Mouse (Mus musculus) hindbrain, embryonic 14.5 days (tissue): ENCODE data around the gene Fam110a. TPM values are rescaled to one million over a fixed set of nuclear protein-coding genes. Genes with fewer than 3 reads are reported as not detected.
A peak's percentile ranks its signal among the peaks of the same experiment; 100 is the strongest.

Experiments used
- ATAC-seq: fragments of 200-750 bp; cut with Nextera tagmentation; 2 replicates; pipeline ENCODE4 v1.8.0; 2017; ENCODE audit warnings: moderate number of reproducible peaks, mild to moderate bottlenecking, moderate TSS enrichment, moderate library complexity; ENCODE audit not compliant: low FRiP score
- DNase-seq: peaks from one replicate; pipeline ENCODE4 v3.0.0-alpha.2; 2015; ENCODE audit warnings: low spot score
- H3K27ac ChIP-seq: fragments of 300-500 bp; sonication (generic); 2 replicates; pipeline ENCODE4 v1.5.1; 2014; ENCODE audit warnings: mild to moderate bottlenecking, moderate library complexity
- H3K27me3 ChIP-seq: fragments of 300-500 bp; sonication (generic); 2 replicates; pipeline ENCODE4 v1.6.1; 2014; ENCODE audit warnings: mild to moderate bottlenecking, low read length, mixed read lengths; ENCODE audit not compliant: control insufficient read depth, insufficient read depth
- H3K36me3 ChIP-seq: fragments of 300-500 bp; sonication (generic); replicated peaks from 2 replicates; pipeline ENCODE4 v1.6.1; 2014; ENCODE audit not compliant: control insufficient read depth, insufficient read depth
- H3K4me1 ChIP-seq: fragments of 300-500 bp; sonication (generic); replicated peaks from 2 replicates; pipeline ENCODE4 v1.6.1; 2014; ENCODE audit warnings: antibody characterized with exemption, low read length, mixed read lengths; ENCODE audit not compliant: control insufficient read depth, insufficient read depth
- H3K4me2 ChIP-seq: fragments of 300-500 bp; sonication (generic); replicated peaks from 2 replicates; pipeline ENCODE4 v1.6.1; 2014; ENCODE audit warnings: mild to moderate bottlenecking, moderate library complexity
- H3K4me3 ChIP-seq: fragments of 300-500 bp; sonication (generic); replicated peaks from 2 replicates; pipeline ENCODE4 v1.5.1; 2014; ENCODE audit warnings: mild to moderate bottlenecking, low read length
- H3K9ac ChIP-seq: fragments of 300-500 bp; sonication (generic); 2 replicates; pipeline ENCODE4 v1.6.1; 2014
- H3K9me3 ChIP-seq: fragments of 300-500 bp; sonication (generic); 2 replicates; pipeline ENCODE4 v1.6.1; 2016; ENCODE audit warnings: low read length; ENCODE audit not compliant: control insufficient read depth
- WGBS: fragments of 180-500 bp; shearing (Covaris S2); extraction: QIAGEN DNeasy Blood & Tissue Kit; methylation state at CpG from one replicate; pipeline ENCODE4 v1.1.7; 2014; 5-methylcytosine and 5-hydroxymethylcytosine counted together
- polyA plus RNA-seq: library from polyadenylated mRNA; unstranded; fragments of >200 nt; fragmentation: Nextera tagmentation; extraction: Ambion mirVana; gene quantifications from 2 replicates; pipeline ENCODE4 v1.2.1, GENCODE M21; 2014

The Fam110a gene
- polyA plus RNA-seq, 1 experiment from 2014 or later, result 42.7 TPM

DNA sequence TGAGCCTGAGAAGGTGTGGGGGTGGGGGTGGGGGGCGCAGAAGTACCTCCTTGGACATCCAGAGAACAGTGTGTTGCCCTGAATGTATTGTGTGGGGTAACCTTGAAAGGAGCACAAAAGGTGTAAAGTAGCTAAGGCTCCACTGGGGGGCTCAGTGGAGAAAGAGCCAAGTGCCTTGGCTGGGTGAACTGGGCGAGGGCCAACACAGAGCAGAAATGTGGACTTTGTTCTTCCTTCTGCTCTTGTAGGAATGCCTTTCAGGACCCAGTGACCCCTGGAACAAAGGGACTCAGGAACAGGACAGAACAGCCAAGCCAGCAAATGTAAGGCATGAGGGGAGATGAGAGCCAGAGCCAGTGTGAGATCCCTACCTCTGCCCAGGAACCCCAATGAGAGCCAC lies 31.7 kb upstream of the Fam110a start:
- Histone ChIP-seq H3K4me3 (no peak overlapping the region), H3K27ac (no peak overlapping the region), H3K4me1 (0 out of 2 replicates have a peak, but pooled peaks cover 2% of the 10 kb centered on the region), H3K9me3 (no peaks in the 10 kb centered on the region), H3K9ac (no peak overlapping the region), H3K4me2 (no peak overlapping the region), H3K27me3 (no peaks in the 10 kb centered on the region), H3K36me3 (no peaks in the 10 kb centered on the region)
- 45% methylated on average over 2 of the region's 2 CpGs for WGBS
- ATAC-seq (peak; percentile 36; the same call in 1 of the 2 replicates), DNase-seq (peak; percentile 34)

DNA sequence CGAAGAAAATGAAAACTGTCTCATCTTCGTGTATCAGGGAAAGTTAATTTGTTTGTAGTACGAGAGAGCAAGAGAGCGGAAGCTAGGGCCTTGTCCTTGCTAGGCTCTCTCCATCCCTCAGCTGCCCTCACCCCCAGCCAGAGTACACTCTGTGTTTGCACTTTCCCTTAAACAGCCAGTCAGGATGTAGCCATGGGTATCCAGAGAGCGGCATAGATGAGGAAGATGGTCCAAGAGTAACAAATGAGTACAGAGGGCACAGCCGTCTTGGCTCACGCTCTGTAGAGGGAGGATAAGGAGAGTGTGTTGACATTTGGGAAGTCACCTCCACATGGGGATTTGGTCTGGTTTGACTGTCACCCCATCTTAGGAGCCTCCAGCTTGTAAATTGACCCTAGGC lies 30.6 kb upstream of the Fam110a start:
- Histone ChIP-seq H3K4me1 (0 out of 2 replicates have a peak, but pooled peaks cover 2% of the 10 kb centered on the region), H3K4me2 (no peak overlapping the region), H3K27me3 (no peaks in the 10 kb centered on the region), H3K4me3 (no peak overlapping the region), H3K27ac (no peak overlapping the region), H3K36me3 (no peaks in the 10 kb centered on the region), H3K9ac (no peak overlapping the region), H3K9me3 (no peaks in the 10 kb centered on the region)
- DNase-seq (no peak), ATAC-seq (no peak)
- 91% methylated on average over 7 of the region's 7 CpGs for WGBS

DNA sequence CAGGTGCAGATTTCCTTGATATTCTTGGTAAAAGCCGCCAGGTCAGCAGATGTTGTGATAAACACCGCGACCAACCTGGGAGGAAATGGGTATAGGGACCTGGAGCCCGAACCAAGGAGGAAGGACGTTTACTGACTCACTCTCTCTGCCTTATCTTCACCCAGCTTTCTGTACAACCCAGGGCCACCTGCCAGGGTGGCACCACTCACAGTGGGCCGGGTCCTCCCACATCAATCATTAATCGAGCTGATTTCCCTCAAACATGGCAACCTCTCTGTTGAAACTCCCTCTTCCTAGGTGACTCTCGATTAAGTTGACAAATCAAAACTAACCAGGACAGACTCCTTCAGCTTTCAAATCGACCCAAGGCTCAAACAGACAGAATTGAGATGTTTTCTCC lies 30.2 kb upstream of the Fam110a start:
- no peak overlapping the region for H3K4me2 ChIP-seq
- 83% methylated on average over 9 of the region's 9 CpGs for WGBS
- 0 out of 2 replicates have a peak, but pooled peaks cover 2% of the 10 kb centered on the region for H3K4me1 ChIP-seq
- no peak overlapping the region for H3K4me3 ChIP-seq
- no peak overlapping the region for H3K27ac ChIP-seq
- ATAC-seq (no peak), DNase-seq (no peak)
- H3K9me3 ChIP-seq, result no peaks in the 10 kb centered on the region
- no peaks in the 10 kb centered on the region for H3K27me3 ChIP-seq
- no peak overlapping the region for H3K9ac ChIP-seq
- no peaks in the 10 kb centered on the region for H3K36me3 ChIP-seq

DNA sequence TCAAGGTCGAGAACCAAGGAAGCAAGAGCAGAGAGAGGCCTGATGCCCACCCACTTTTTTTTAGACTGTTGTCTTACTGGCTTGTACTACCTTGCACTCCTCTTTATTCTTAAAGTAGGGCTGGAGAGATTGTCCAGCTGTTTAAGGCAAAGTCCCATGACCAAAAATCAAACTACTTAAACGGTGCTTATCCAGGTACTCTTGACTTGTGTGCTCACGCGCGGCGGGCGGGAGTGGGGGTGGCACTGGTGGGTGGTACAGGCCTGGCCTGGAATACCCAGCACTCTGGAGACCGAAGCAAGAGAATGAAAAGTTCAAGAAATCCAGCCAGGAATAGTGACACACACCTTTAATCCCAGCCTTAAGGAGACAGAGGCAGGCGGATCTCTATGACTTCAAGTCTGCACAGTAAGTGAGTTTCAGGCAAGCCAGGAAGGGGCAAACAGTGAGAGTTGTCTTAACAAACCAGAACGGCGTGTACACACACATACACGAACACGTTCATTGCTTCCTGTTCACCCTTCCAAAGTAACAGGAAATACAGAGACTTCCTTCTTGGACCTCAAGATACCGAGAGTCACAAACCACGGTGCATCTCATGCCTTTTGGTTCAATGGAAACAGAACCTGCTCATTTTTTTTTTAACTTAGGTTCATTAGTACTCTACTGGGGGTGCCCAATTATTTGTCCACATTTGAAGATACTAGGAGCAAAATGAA lies 29.2 kb upstream of the Fam110a start:
- Histone ChIP-seq H3K9ac (no peak overlapping the region), H3K4me2 (no peak overlapping the region), H3K27me3 (no peaks in the 10 kb centered on the region), H3K27ac (no peak overlapping the region), H3K9me3 (no peaks in the 10 kb centered on the region), H3K4me3 (no peak overlapping the region), H3K36me3 (no peaks in the 10 kb centered on the region), H3K4me1 (0 out of 2 replicates have a peak, but pooled peaks cover 2% of the 10 kb centered on the region)
- DNase-seq, result no peak
- WGBS, result 95% methylated on average over 15 of the region's 15 CpGs
- ATAC-seq, result no peak

DNA sequence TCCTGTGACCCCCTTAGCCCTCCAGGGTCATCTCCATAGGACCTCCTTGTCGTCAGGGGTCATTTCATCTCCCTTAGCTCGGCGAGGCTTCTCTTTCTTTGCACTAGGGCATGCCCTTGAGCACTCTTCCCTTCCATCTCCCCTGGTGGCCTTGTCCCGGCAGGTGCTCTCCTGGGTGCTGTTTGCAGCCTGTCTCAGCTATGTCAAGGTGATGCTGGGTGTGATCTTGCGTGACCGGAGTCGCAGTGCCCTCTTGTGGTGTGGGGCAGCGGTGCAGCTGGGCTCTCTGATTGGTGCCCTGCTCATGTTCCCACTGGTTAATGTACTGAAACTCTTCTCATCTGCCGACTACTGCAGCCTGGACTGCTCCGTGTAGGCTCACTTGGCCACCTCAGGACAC lies 27.8 kb upstream of the Fam110a start:
- Histone ChIP-seq H3K9me3 (no peaks in the 10 kb centered on the region), H3K27ac (no peak overlapping the region), H3K9ac (no peak overlapping the region), H3K36me3 (no peaks in the 10 kb centered on the region), H3K4me1 (0 out of 2 replicates have a peak, but pooled peaks cover 2% of the 10 kb centered on the region), H3K27me3 (no peaks in the 10 kb centered on the region), H3K4me2 (no peak overlapping the region), H3K4me3 (no peak overlapping the region)
- 64% methylated on average over 10 of the region's 10 CpGs for WGBS
- ATAC-seq (no peak), DNase-seq (no peak)

DNA sequence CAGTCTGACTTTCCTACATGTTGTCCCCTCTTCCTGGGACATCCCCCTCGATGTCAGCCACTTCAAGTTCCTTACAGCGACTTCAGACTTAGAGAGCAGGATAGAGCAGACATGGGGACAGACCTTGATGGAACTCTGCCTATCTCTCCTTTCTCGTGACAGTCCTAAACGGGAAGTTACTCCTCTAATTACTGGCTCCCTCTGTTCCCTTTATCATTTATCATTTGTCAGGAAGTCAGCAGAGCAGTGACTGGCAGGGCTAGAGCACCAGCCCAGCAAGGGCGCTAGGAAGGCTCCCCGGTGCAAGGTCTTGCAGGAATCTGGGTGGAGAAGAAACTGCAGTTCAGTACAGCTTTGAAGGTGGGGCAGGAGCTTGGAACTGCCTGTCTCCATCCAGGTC lies 22.5 kb upstream of the Fam110a start:
- Histone ChIP-seq H3K4me2 (no peak overlapping the region), H3K4me1 (no peaks in the 10 kb centered on the region), H3K27me3 (peaks cover 20% of the 10 kb centered on the region), H3K9me3 (no peaks in the 10 kb centered on the region), H3K27ac (no peak overlapping the region), H3K9ac (no peak overlapping the region), H3K4me3 (no peak overlapping the region), H3K36me3 (no peaks in the 10 kb centered on the region)
- WGBS, result 65% methylated on average over 6 of the region's 6 CpGs
- DNase-seq (no peak), ATAC-seq (no peak)

DNA sequence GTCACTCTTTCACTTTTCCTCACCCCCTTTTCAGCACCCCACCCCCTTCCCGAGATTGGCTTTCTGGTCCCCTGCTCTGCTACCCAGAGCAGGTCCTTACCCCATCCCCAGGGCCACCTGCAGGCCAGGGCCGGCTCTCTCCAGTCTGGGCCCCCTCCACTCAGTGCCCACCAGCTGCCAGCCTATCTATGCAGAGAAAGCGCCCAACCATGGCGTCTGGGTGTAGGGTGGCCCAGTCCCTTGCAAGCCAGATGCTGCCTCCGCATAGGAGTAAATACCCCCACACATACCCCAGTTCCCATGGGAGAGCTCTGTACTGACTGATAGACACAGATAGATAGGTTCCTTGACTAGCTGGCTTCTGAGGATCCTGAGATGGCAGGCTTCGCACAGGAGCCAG lies 20.7 kb upstream of the Fam110a start:
- Histone ChIP-seq H3K27ac (no peak overlapping the region), H3K9me3 (no peaks in the 10 kb centered on the region), H3K9ac (no peak overlapping the region), H3K36me3 (no peaks in the 10 kb centered on the region), H3K4me2 (no peak overlapping the region), H3K27me3 (peaks cover 37% of the 10 kb centered on the region), H3K4me1 (no peaks in the 10 kb centered on the region), H3K4me3 (no peak overlapping the region)
- ATAC-seq, result peak; percentile 35; the same call in 1 of the 2 replicates
- 39% methylated on average over 6 of the region's 6 CpGs for WGBS
- DNase-seq, result no peak

DNA sequence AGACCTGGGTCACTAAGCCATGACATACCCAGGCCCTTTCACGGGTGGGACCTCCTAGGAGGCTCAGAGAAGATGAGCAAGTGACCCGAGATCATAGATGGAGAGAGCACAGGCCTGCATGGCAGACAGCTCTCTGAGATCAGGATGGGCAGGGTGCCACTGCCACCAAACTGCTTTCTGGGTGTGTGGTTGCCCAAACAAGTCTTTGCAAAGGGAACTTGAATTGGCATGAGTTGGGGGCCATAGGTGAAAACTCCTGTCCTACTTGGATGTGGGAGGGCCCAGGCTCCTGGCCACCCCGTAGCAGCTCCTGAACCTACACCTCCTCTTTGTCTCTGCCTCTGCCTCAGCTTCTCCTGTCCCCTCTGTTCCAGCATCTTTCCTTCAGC lies 20.3 kb upstream of the Fam110a start:
- H3K9me3 ChIP-seq, result no peaks in the 10 kb centered on the region
- ATAC-seq, result no peak
- H3K36me3 ChIP-seq, result no peaks in the 10 kb centered on the region
- H3K9ac ChIP-seq, result no peak overlapping the region
- H3K4me2 ChIP-seq, result no peak overlapping the region
- no peak overlapping the region for H3K27ac ChIP-seq
- 43% methylated on average over 3 of the region's 3 CpGs for WGBS
- peaks cover 41% of the 10 kb centered on the region for H3K27me3 ChIP-seq
- DNase-seq, result no peak
- H3K4me3 ChIP-seq, result no peak overlapping the region
- no peaks in the 10 kb centered on the region for H3K4me1 ChIP-seq

DNA sequence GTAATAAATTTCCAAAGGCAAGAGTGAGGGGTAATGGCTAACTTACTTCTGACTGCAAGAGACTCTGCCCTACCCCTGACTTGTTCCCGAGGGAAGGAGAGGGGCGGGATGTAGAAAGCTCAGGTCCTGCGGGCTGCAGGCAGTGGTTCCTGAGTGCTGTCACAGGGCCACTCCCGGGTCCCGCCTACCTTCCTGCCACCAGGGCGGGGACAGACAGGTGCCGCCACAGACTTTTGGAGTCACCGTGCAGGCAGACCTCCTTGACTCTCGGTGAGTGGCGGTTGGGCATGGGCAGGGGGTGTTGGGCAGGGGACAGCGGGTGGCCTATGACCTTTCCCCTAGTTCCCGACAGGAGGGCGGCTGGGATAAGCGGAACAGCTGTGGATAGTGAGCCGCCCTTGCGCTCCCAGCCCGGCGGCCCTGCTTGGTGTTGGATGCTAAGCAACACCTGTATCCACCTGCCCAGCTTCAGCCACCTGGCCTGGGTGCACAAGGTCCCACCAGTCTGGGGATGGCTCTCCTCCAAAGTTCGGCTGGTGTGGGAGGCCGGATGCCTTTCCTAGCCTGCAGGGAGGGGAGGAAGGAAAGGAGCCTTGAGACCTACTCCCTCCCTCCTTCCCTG lies 19.8 kb upstream of the Fam110a start:
- H3K27me3 ChIP-seq, result peaks cover 45% of the 10 kb centered on the region

More for the DNA sequence above, 19.8 kb upstream of the Fam110a start:
- Histone ChIP-seq H3K27ac (no peak overlapping the region), H3K4me2 (no peak overlapping the region), H3K4me3 (no peak overlapping the region), H3K4me1 (no peaks in the 10 kb centered on the region), H3K36me3 (no peaks in the 10 kb centered on the region), H3K9ac (no peak overlapping the region), H3K9me3 (no peaks in the 10 kb centered on the region)
- no peak for ATAC-seq
- DNase-seq, result no peak
- 7% methylated on average over 19 of the region's 20 CpGs for WGBS
